In the genomic region with DNA sequence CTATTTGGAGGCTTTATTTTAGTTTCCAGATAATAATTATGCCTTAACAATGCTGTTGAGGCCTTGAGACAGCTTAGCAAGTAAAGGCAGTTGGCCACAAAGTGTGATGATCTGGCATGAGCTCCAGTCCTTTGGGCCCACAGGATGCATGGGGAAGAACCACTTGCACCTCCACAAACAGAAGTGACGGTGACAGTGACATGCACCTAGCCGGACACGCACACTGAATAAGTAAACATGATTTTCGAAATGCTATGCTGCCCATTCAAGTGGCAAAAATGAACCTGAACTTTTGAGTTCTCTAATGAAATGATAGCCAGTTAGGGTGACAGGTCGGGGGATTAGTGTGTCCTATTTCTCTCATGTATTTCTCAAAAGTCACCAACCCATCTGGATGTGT, we compare ENCODE assay signal across 13 mouse cellular contexts. TPM values are rescaled to one million over a fixed set of nuclear protein-coding genes. Genes with fewer than 3 reads are reported as not detected.
DNase-seq lines count a peak whose midpoint lies in the region; ATAC-seq and TF ChIP-seq lines count a peak whose summit lies in the region.
"Had no signal": no experiment of that assay in that cellular context is flagged by ENCODE, and none has a peak within 500 bp of the region (broad histone marks: within the 10 kb centered on the region; RNA-seq: fewer than 3 reads in every experiment).

No protein-coding gene starts in this region.

- no peak overlapping the region for H3K9ac ChIP-seq in forebrain, embryonic 13.5 days
- H3K9ac ChIP-seq in forebrain, embryonic 16.5 days (replicated peaks; ENCODE audit: low read depth, low read length): no peak overlapping the region
- H3K9ac ChIP-seq in kidney, embryonic 15.5 days: no peak overlapping the region
- H3K9ac ChIP-seq in heart, embryonic 15.5 days: peak overlapping the region; percentile 77
- no peak overlapping the region for H3K9ac ChIP-seq in midbrain, postnatal 0 days (replicated peaks; ENCODE audit: low read length, poor library complexity, severe bottlenecking)

- peaks cover 24% of the 10 kb centered on the region for H3K4me1 ChIP-seq in forebrain, embryonic 13.5 days
- H3K4me1 ChIP-seq in forebrain, embryonic 16.5 days (replicated peaks; ENCODE audit: control insufficient read depth, insufficient read depth, low read length): peaks cover 21% of the 10 kb centered on the region
- H3K4me1 ChIP-seq in kidney, embryonic 15.5 days: peaks cover 26% of the 10 kb centered on the region
- H3K4me1 ChIP-seq in heart, embryonic 15.5 days (replicated peaks): peaks cover 21% of the 10 kb centered on the region
- peaks cover 8% of the 10 kb centered on the region; the same call in 1 of the 2 replicates for H3K4me1 ChIP-seq in midbrain, postnatal 0 days (ENCODE audit: insufficient read depth, low read length)

- no peak for ATAC-seq in forebrain, embryonic 13.5 days
- ATAC-seq in forebrain, embryonic 16.5 days: no peak
- ATAC-seq in kidney, embryonic 15.5 days (replicated peaks; ENCODE audit: low FRiP score): no peak
- ATAC-seq in heart, embryonic 15.5 days (replicated peaks; ENCODE audit: insufficient number of reproducible peaks, insufficient read depth, low FRiP score, low read depth): no peak
- ATAC-seq in midbrain, postnatal 0 days (ENCODE audit: low FRiP score): no peak

- H3K36me3 ChIP-seq in forebrain, embryonic 13.5 days (ENCODE audit: poor library complexity, severe bottlenecking): no peaks in the 10 kb centered on the region
- no peaks in the 10 kb centered on the region for H3K36me3 ChIP-seq in forebrain, embryonic 16.5 days (ENCODE audit: control insufficient read depth, insufficient read depth)
- H3K36me3 ChIP-seq in kidney, embryonic 15.5 days: no peaks in the 10 kb centered on the region
- H3K36me3 ChIP-seq in heart, embryonic 15.5 days: peaks cover 14% of the 10 kb centered on the region
- no peaks in the 10 kb centered on the region for H3K36me3 ChIP-seq in midbrain, postnatal 0 days (ENCODE audit: insufficient read depth, low read length)

- H3K4me2 ChIP-seq in forebrain, embryonic 13.5 days: peak overlapping the region; percentile 79
- H3K4me2 ChIP-seq in forebrain, embryonic 16.5 days (ENCODE audit: low read length): no peak overlapping the region
- peak overlapping the region; percentile 92; the same call in 1 of the 2 replicates for H3K4me2 ChIP-seq in kidney, embryonic 15.5 days
- H3K4me2 ChIP-seq in heart, embryonic 15.5 days: peak overlapping the region; percentile 87
- 0 out of 2 replicates have a peak overlapping the region, but pooled peaks have one; percentile 0 for H3K4me2 ChIP-seq in midbrain, postnatal 0 days (ENCODE audit: low read depth, low read length, poor library complexity, severe bottlenecking)

- no peak for DNase-seq in kidney, postnatal 4 days
- DNase-seq in midbrain, postnatal 0 days (ENCODE audit: low spot score): no peak
- DNase-seq in right cerebral cortex, adult 18-20 months: no peak
- no peak for DNase-seq in cerebellum, postnatal 36 days
- DNase-seq: left cerebral cortex, postnatal 4 days; right cerebral cortex, postnatal 4 days had no signal

- WGBS in forebrain, embryonic 13.5 days: 81% methylated on average over 5 of the region's 5 CpGs
- WGBS in forebrain, embryonic 16.5 days: 80% methylated on average over 5 of the region's 5 CpGs
- 64% methylated on average over 5 of the region's 5 CpGs for WGBS in kidney, embryonic 15.5 days
- WGBS in heart, embryonic 15.5 days: 55% methylated on average over 5 of the region's 5 CpGs
- WGBS in midbrain, postnatal 0 days: 86% methylated on average over 5 of the region's 5 CpGs

- no peaks in the 10 kb centered on the region for H3K9me3 ChIP-seq in forebrain, embryonic 13.5 days (replicated peaks)
- H3K9me3 ChIP-seq in forebrain, embryonic 16.5 days (ENCODE audit: control insufficient read depth, low read length): no peaks in the 10 kb centered on the region
- H3K9me3 ChIP-seq in kidney, embryonic 15.5 days (replicated peaks): no peaks in the 10 kb centered on the region
- no peaks in the 10 kb centered on the region for H3K9me3 ChIP-seq in heart, embryonic 15.5 days (replicated peaks)
- H3K9me3 ChIP-seq in midbrain, postnatal 0 days (ENCODE audit: low read length): no peaks in the 10 kb centered on the region

- TF ChIP-seq CTCF in midbrain, postnatal 0 days (IDR thresholded peaks at IDR 0.05): no peak

- no peak overlapping the region for H3K27ac ChIP-seq in forebrain, embryonic 13.5 days
- H3K27ac ChIP-seq in forebrain, embryonic 16.5 days (ENCODE audit: low read length): no peak overlapping the region
- no peak overlapping the region for H3K27ac ChIP-seq in kidney, embryonic 15.5 days
- H3K27ac ChIP-seq in heart, embryonic 15.5 days: peak overlapping the region; percentile 92
- H3K27ac ChIP-seq in midbrain, postnatal 0 days (ENCODE audit: low read depth, low read length): no peak overlapping the region

- H3K27me3 ChIP-seq in forebrain, embryonic 13.5 days: peaks cover 49% of the 10 kb centered on the region
- peaks cover 10% of the 10 kb centered on the region for H3K27me3 ChIP-seq in forebrain, embryonic 16.5 days (replicated peaks; ENCODE audit: control insufficient read depth, insufficient read depth, low read length)
- peaks cover 17% of the 10 kb centered on the region for H3K27me3 ChIP-seq in kidney, embryonic 15.5 days
- 0 out of 2 replicates have a peak, but pooled peaks cover 7% of the 10 kb centered on the region for H3K27me3 ChIP-seq in heart, embryonic 15.5 days
- peaks cover 18% of the 10 kb centered on the region for H3K27me3 ChIP-seq in midbrain, postnatal 0 days (ENCODE audit: insufficient read depth, low read length)

- H3K4me3 ChIP-seq in forebrain, embryonic 13.5 days: peak overlapping the region; percentile 10; the same call in 1 of the 2 replicates
- H3K4me3 ChIP-seq in forebrain, embryonic 16.5 days (replicated peaks; ENCODE audit: low read length): no peak overlapping the region
- peak overlapping the region; percentile 68 for H3K4me3 ChIP-seq in kidney, embryonic 15.5 days (replicated peaks)
- peak overlapping the region; percentile 75 for H3K4me3 ChIP-seq in heart, embryonic 15.5 days
- H3K4me3 ChIP-seq in midbrain, postnatal 0 days (ENCODE audit: low read depth, low read length): no peak overlapping the region

RNA-seq across cellular contexts. Expression of a gene that starts 1.8 kb away (rescaled TPM):
- 2.7 and 4.0 TPM in 2 replicates for polyA plus RNA-seq in forebrain, embryonic 13.5 days (2015; fragmentation: Nextera tagmentation; extraction: Ambion mirVana)
- polyA plus RNA-seq in forebrain, embryonic 16.5 days (2015; fragmentation: Nextera tagmentation; extraction: Ambion mirVana): 3.4 and 3.9 TPM in 2 replicates
- polyA plus RNA-seq in kidney, embryonic 15.5 days (2015; fragmentation: Nextera tagmentation; extraction: Ambion mirVana): 5.3 and 6.6 TPM in 2 replicates
- polyA plus RNA-seq in heart, embryonic 15.5 days (2015; fragmentation: Nextera tagmentation; extraction: Ambion mirVana): 39.9 and 50.1 TPM in 2 replicates
- total RNA-seq in midbrain, postnatal 0 days (2014; rRNA removed): 5.9 and 7.6 TPM in 2 replicates
- polyA plus RNA-seq in midbrain, postnatal 0 days (2015; fragmentation: Nextera tagmentation; extraction: Ambion mirVana): 2.7 and 2.9 TPM in 2 replicates
- total RNA-seq: hematopoietic stem cell, adult 5-6 weeks; megakaryocyte, adult 5-6 weeks; neutrophil, adult 5-6 weeks had no signal

RNA-seq across cellular contexts. Expression of a gene that starts 37.7 kb away (rescaled TPM):
- polyA plus RNA-seq in forebrain, embryonic 13.5 days (2015; fragmentation: Nextera tagmentation; extraction: Ambion mirVana): 8.8 TPM in 2 replicates
- polyA plus RNA-seq in forebrain, embryonic 16.5 days (2015; fragmentation: Nextera tagmentation; extraction: Ambion mirVana): 14.8 and 18.7 TPM in 2 replicates
- 16.3 and 16.6 TPM in 2 replicates for polyA plus RNA-seq in kidney, embryonic 15.5 days (2015; fragmentation: Nextera tagmentation; extraction: Ambion mirVana)
- polyA plus RNA-seq in heart, embryonic 15.5 days (2015; fragmentation: Nextera tagmentation; extraction: Ambion mirVana): 7.6 and 7.7 TPM in 2 replicates
- 22.9 and 28.3 TPM in 2 replicates for total RNA-seq in midbrain, postnatal 0 days (2014; rRNA removed)
- polyA plus RNA-seq in midbrain, postnatal 0 days (2015; fragmentation: Nextera tagmentation; extraction: Ambion mirVana): 21.7 and 25.8 TPM in 2 replicates

Comparison
In these comparisons a context has a peak if more than half of its experiments do, and no peak if none do; other contexts are left out.
1. H3K4me3 ChIP-seq: peak in forebrain, embryonic 13.5 days (single experiment), kidney, embryonic 15.5 days (single experiment) and heart, embryonic 15.5 days (single experiment); none in forebrain, embryonic 16.5 days (single experiment) and midbrain, postnatal 0 days (single experiment).